Mouse (Mus musculus) layer of hippocampus, adult 11-12 months (tissue): ENCODE results near the gene Fopnl.
A peak's percentile ranks its signal among the peaks of the same experiment; 100 is the strongest.

Experiments used
- DNase-seq: peaks from one replicate; pipeline ENCODE4 v3.0.0; 2022; ENCODE audit warnings: low spot score

Fopnl gene

GRCm38 (mm10) chr16:14316884-14317876 is at the start of gene Fopnl:
Gene Fopnl, minus strand, starts transcription at chr16:14317405.
- peak; percentile 98 for DNase-seq

GRCm38 (mm10) chr16:14366017-14366416 is 48.8 kb upstream of the Fopnl start:
- no peak for DNase-seq

- no peak for DNase-seq
These were observed 48.3 kb upstream of the Fopnl start for GRCm38 (mm10) chr16:14365457-14365856.

GRCm38 (mm10) chr16:14364066-14364465 is 46.9 kb upstream of the Fopnl start:
- DNase-seq: no peak

GRCm38 (mm10) chr16:14363496-14363895 is 46.3 kb upstream of the Fopnl start:
- no peak for DNase-seq

- DNase-seq: no peak
These were observed 45.1 kb upstream of the Fopnl start for GRCm38 (mm10) chr16:14362099-14362820.

- DNase-seq: peak; percentile 76
These were observed 44.3 kb upstream of the Fopnl start, which contains the start of gene Abcc1 for GRCm38 (mm10) chr16:14361362-14362098. Gene Abcc1, plus strand, starts transcription at chr16:14361558.

- DNase-seq: no peak
These were observed 43.7 kb upstream of the Fopnl start for GRCm38 (mm10) chr16:14360931-14361330.

GRCm38 (mm10) chr16:14358531-14358930 is 41.3 kb upstream of the Fopnl start:
- DNase-seq: no peak

GRCm38 (mm10) chr16:14357859-14358258 is 40.7 kb upstream of the Fopnl start:
- DNase-seq: no peak

GRCm38 (mm10) chr16:14352663-14353062 is 35.5 kb upstream of the Fopnl start:
- no peak for DNase-seq

- no peak for DNase-seq
These were observed 35.0 kb upstream of the Fopnl start for GRCm38 (mm10) chr16:14352234-14352633.

GRCm38 (mm10) chr16:14351571-14351970 is 34.4 kb upstream of the Fopnl start:
- DNase-seq: no peak

GRCm38 (mm10) chr16:14344967-14345366 is 27.8 kb upstream of the Fopnl start:
- DNase-seq: no peak

- DNase-seq: no peak
These were observed 11.0 kb upstream of the Fopnl start for GRCm38 (mm10) chr16:14328156-14328555.

- DNase-seq: no peak
These were observed 3.3 kb upstream of the Fopnl start for GRCm38 (mm10) chr16:14320494-14320893.

GRCm38 (mm10) chr16:14319681-14320080 is 2.5 kb upstream of the Fopnl start:
- DNase-seq: no peak

- no peak for DNase-seq
These were observed 4.3 kb downstream of the Fopnl start for GRCm38 (mm10) chr16:14312914-14313313.

- DNase-seq: no peak
These were observed 5.8 kb downstream of the Fopnl start for GRCm38 (mm10) chr16:14311371-14311770.

GRCm38 (mm10) chr16:14309833-14310232 is 7.4 kb downstream of the Fopnl start:
- no peak for DNase-seq

- DNase-seq: no peak
These were observed 8.7 kb downstream of the Fopnl start for GRCm38 (mm10) chr16:14308245-14309073.
